Mouse (Mus musculus) telencephalon, adult 2 months (tissue): ENCODE data around the gene Chp1.
"Not testable (repeated sequence)": the region's sequence is repeated elsewhere in the genome, so short reads cannot be mapped to it uniquely, and the experiment has no call there.

Experiments
- DNase-seq: peaks from one replicate; pipeline ENCODE4 v3.0.0-alpha.2; 2011; ENCODE audit warnings: low read depth, low spot score

The Chp1 gene

DNA sequence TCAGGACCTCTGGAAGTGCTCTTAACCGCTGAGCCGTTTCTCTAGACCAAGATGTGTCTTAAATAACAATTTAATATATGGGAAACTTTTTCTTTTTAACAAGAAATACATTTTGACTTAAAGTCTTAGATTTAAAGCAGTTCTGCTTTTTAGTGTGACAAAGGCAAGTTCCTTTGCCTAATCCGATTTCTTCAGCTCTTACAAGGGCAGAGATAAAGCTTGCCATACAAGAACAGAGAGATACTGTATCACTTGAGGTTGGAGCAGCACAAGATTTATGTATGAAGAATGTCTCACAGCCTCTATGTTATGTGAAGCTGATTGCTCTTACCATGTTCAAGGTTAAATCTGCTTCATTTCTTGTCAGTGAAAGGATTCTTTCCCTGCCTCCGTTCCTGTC, 17.8 kb downstream of the Chp1 start:
- DNase-seq: no peak

GRCm38 (mm10) chr2:119566182-119566855, 18.8 kb downstream of the Chp1 start:
- no peak for DNase-seq

GRCm38 (mm10) chr2:119572471-119572870, 25.0 kb downstream of the Chp1 start:
- DNase-seq: no peak

DNA sequence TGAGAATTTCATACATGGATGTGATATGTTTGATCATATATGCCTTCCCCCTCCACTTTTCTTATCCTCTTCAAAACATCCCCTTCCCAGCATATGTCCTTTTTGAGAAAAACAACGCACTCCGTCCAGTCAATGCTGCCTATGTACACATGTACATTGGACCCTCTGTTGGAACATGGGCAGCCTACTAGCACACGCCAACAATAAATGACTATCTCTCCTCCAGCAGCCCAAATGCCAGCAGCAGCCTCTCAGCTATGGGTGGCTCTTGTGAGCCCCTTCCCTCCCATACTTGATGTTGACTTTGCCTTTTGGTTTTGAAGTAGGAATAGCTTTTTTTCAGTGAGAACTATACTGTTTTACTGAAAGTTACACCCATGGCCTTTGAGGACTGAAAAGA, 34.1 kb downstream of the Chp1 start:
- no peak for DNase-seq

DNA sequence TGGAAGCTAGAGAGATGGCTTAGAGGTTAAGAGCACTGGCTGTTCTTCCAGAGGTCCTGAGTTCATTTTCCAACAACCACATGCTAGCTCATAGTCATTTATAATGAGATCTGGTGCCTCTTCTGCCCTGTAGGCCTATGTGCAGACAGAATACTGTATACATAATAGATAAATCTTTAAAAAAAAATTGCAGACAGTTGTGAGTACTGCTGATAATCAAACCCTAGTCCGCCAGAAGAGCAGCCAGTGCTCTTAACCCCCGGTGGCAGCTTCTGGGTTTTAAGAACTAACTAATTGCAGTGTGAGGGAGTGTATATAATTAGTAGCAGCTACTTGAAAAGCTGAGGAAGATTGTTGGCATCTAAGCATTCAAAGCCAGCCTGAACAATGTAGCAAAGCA, 35.9 kb downstream of the Chp1 start:
- no peak for DNase-seq

DNA sequence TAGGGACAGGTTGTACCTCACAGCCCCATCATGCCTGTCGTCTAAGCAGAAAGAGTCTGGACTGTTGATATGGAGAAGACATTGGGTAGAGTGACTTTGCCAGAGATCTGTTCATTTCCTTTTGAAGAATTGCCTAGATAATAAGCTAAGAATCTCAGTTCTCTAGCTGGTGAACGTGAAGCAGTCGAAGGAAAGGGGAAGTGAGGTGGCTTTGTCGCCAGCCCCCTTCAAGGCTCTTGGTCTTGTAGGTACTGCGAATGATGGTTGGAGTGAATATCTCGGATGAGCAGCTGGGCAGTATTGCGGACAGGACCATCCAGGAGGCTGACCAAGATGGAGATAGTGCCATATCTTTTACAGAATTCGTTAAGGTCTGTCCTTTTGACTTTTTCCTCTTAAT, 36.8 kb downstream of the Chp1 start:
- no peak for DNase-seq

DNA sequence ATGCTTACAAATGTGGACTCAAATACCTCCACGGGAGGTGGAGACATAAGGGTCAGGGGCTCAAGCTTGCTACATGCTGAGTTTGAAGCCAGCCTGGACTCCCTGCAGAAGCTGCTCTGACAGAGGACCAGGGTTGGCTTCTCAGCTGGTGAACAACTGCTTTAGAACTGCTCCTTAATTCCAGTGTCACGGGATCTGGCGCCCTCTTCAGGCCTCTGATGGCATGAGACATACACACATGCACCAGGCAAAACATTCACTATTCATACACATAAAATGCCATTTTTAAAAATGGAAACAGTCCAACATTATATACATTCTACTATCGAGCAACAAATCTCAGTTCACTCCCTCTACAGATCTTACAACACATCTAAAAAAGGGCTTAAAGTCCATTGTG, 39.9 kb downstream of the Chp1 start:
- DNase-seq: no peak

DNA sequence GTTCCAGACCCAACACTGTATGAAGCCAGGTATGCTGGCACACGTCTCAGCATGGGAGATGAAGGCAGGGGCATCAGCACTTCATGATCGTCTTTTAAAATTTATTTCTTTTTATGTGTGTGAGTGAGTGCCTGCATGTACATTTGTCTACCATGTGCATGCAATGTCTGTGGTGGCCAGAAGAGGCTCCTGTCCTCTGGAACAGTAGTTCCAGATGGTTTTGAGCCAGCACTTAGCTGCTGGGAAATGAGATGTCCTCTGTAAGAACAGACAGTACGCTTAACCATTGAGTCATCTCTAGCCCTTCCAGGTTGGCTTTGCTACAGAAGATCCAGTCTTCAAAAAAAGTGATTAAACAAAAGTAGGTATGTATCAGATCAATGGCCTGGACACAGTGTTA, 43.8 kb downstream of the Chp1 start:
- DNase-seq: no peak

DNA sequence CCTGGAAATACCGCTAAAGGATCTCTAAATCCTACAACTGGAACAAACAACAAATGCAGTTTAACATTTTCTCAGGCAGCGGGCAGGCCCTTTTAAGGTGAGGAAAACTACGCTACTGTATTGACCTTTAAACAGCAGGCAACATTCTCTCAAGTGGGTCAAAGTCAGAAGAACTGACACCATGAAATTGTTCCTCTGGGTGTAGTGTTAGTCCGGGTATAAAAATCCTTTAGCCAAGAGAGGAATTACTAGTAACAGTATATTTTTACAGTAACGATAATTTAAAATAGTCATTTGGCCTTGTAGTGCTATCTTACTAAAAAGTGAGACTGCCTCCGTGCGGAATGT, 46.2 kb downstream of the Chp1 start:
- no peak for DNase-seq

GRCm38 (mm10) chr2:119594113-119594981, 46.9 kb downstream of the Chp1 start:
- DNase-seq: peak; percentile 98

GRCm38 (mm10) chr2:119595308-119595707, 47.8 kb downstream of the Chp1 start:
- no peak for DNase-seq

GRCm38 (mm10) chr2:119596781-119597330, 49.4 kb downstream of the Chp1 start:
- DNase-seq: peak; percentile 81

DNA sequence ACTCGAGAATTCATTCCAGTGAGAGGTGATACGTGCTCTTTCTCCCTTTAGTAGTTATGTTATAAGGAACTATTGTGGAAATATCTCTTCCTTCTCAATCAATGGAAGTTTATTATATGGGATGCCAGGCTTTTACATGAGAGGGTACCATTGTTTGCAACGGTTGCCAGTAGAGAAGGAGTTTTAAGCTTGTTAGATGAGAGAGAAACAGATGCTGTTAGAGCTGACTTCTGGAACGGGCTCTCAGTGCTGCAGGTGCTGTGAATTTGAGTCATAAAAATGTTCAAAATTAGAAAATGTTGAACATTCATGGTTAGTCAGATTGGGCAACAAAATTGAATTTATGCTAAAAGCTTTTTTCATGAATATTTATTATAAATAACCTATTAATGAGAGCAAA, 53.5 kb downstream of the Chp1 start:
- peak; percentile 73 for DNase-seq

- DNase-seq: not testable (repeated sequence)
These were observed 54.1 kb downstream of the Chp1 start for GRCm38 (mm10) chr2:119601575-119601974.

GRCm38 (mm10) chr2:119602488-119602887, 55.0 kb downstream of the Chp1 start:
- DNase-seq: no peak

GRCm38 (mm10) chr2:119603909-119604308, 56.4 kb downstream of the Chp1 start:
- DNase-seq: no peak

- no peak for DNase-seq
These were observed 58.0 kb downstream of the Chp1 start for GRCm38 (mm10) chr2:119605361-119605973.

GRCm38 (mm10) chr2:119607023-119607422, 59.5 kb downstream of the Chp1 start:
- no peak for DNase-seq

DNA sequence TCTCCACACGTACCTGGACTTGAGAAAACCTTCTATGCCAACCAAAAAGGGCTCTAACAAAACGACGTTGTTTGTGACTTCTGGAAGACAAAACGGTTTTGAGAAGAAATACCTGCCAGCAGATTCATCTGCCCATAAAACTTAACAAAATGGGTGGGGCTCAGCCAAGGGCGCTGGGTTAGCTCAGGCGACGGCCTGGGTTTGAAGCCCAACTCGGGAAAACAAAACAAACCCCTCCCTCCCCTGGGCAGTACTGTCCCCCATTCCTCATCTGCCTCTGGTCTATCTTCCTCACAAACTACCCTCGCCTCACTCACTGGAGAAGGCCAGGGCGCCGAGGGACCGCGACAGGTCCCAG, 70.3 kb downstream of the Chp1 start:
- no peak for DNase-seq

DNA sequence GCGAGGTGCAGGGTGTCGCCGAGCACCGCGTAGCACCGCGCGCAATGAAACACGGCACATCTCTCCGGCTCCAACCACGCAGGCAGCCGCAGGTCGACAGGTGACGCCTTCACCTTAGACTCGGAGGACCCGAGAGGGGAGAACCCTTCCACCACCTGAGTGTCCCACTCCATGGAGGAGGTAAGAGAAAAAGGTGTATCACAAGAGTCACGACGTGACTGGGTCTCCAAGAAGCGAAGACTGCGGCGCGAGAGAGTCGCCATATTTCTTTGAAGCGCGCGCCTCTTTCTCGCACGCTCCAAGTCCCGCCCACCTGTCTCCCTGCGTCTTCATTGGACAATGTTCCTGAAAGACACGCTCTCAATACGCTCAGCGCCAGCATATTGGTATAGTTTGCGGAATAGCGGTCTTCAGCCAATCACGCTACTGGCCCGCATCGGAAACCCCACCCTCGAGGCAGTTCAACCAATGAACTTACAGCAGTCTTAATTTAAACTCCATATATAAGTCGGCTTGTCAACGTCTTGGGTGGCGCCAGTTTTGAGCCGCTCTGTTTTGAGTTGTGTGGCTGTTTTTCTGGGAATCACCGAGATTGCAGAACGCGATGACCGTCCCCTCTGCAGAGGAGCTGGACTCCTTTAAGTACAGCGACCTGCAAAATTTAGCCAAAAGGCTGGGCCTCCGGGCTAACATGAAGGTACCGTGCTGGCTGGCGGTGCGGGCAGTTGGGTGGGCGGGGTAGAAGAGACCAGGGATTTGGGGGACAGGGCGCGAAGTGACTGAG, 70.9 kb downstream of the Chp1 start, which contains the start of the genes Nusap1 and Oip5:
TSS of gene Nusap1 (plus strand) at position 100 of the 784 bp plus-strand sequence.
TSS of gene Oip5 (minus strand) at position 271 of the 784 bp plus-strand sequence.
- DNase-seq: peak; percentile 97

GRCm38 (mm10) chr2:119619002-119619401, 71.5 kb downstream of the Chp1 start:
- DNase-seq: not testable (repeated sequence)
